Mouse (Mus musculus): ENCODE data around the gene Adam11.

DNA sequence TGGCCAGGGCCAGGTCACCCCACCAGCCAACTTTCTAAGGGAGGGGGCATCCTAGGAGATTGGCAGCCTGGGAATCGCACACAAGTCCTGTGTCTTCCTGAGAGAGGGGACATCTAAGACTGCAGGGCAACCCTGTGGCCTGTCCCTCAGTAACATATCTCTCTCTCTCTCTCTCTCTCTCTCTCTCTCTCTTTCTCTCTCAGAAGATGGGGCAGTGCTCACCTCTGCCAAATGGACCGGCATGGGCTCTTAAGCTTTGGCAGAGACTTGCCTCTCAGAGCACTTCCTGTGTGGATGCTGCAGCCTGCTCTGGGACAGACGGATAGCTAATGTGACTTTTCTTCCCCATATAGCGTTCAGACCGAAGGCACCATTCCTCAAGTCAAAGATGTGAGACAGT lies 18.4 kb upstream of the Adam11 start:
- TF ChIP-seq CTCF (IDR thresholded peaks at IDR 0.05; ENCODE audit: low read depth) (no peak), EP300 (IDR thresholded peaks at IDR 0.05; ENCODE audit: low read depth) (no peak)

Data from heart, postnatal 0 days (tissue).